Mouse (Mus musculus) midbrain, postnatal 0 days (tissue): ENCODE results near the gene Ttc9c. TPM values are rescaled to one million over a fixed set of nuclear protein-coding genes. Genes with fewer than 3 reads are reported as not detected.

Experiments
- ATAC-seq: fragments of 200-750 bp; cut with Nextera tagmentation; 2 replicates; pipeline ENCODE4 v1.8.0; 2017; ENCODE audit warnings: moderate number of reproducible peaks, mild to moderate bottlenecking, moderate TSS enrichment, moderate library complexity; ENCODE audit not compliant: low FRiP score
- DNase-seq: peaks from one replicate; pipeline ENCODE4 v3.0.0-alpha.2; 2015; ENCODE audit warnings: low spot score
- H3K27ac ChIP-seq: fragments of 300-500 bp; sonication (generic); 2 replicates; pipeline ENCODE4 v1.5.1; 2014; ENCODE audit warnings: low read depth, mild to moderate bottlenecking, low read length, mixed read lengths
- H3K27me3 ChIP-seq: fragments of 300-500 bp; sonication (generic); 2 replicates; pipeline ENCODE4 v1.6.1; 2014; ENCODE audit warnings: low read length, control low read depth, mixed read lengths; ENCODE audit not compliant: insufficient read depth
- H3K36me3 ChIP-seq: fragments of 300-500 bp; sonication (generic); 2 replicates; pipeline ENCODE4 v1.6.1; 2014; ENCODE audit warnings: low read length, control low read depth, mixed read lengths; ENCODE audit not compliant: insufficient read depth
- H3K4me1 ChIP-seq: fragments of 300-500 bp; sonication (generic); 2 replicates; pipeline ENCODE4 v1.6.1; 2014; ENCODE audit warnings: mild to moderate bottlenecking, control low read depth, antibody characterized with exemption, low read length, mixed read lengths; ENCODE audit not compliant: insufficient read depth
- H3K4me2 ChIP-seq: fragments of 300-500 bp; sonication (generic); 2 replicates; pipeline ENCODE4 v1.6.1; 2014; ENCODE audit warnings: low read depth, mild to moderate bottlenecking, low read length, mixed read lengths; ENCODE audit not compliant: poor library complexity, severe bottlenecking
- H3K4me3 ChIP-seq: fragments of 300-500 bp; sonication (generic); 2 replicates; pipeline ENCODE4 v1.5.1; 2014; ENCODE audit warnings: low read depth, mild to moderate bottlenecking, low read length, moderate library complexity
- H3K9ac ChIP-seq: fragments of 300-500 bp; sonication (generic); replicated peaks from 2 replicates; pipeline ENCODE4 v1.6.1; 2014; ENCODE audit warnings: mild to moderate bottlenecking, low read length, moderate library complexity, mixed read lengths; ENCODE audit not compliant: poor library complexity, severe bottlenecking
- H3K9me3 ChIP-seq: fragments of 300-500 bp; sonication (generic); 2 replicates; pipeline ENCODE4 v1.6.1; 2016; ENCODE audit warnings: low read length, control low read depth
- CTCF ChIP-seq: IDR thresholded peaks from 2 replicates; pipeline ENCODE4 v1.5.1; 2016; ENCODE audit warnings: antibody characterized with exemption, mild to moderate bottlenecking
- WGBS: fragments of 180-500 bp; shearing (Covaris S2); extraction: QIAGEN DNeasy Blood & Tissue Kit; methylation state at CpG from one replicate; pipeline ENCODE4 v1.1.7; 2014; 5-methylcytosine and 5-hydroxymethylcytosine counted together
- polyA plus RNA-seq: library from polyadenylated mRNA; unstranded; fragments of >200 nt; fragmentation: Nextera tagmentation; extraction: Ambion mirVana; gene quantifications from 2 replicates; pipeline ENCODE4 v1.2.1, GENCODE M21; 2015
- total RNA-seq: library from RNA; depleted of rRNA; stranded (reverse); fragments of >200 nt; gene quantifications from 2 replicates; pipeline ENCODE4 v1.2.3, GENCODE M21; 2014

The Ttc9c gene
- total and polyA plus RNA-seq, 2 experiments from 2014 or later: 45.3 to 63.0 TPM

- Histone ChIP-seq H3K27me3 (no peaks in the 10 kb centered on the region), H3K4me3 (peak overlapping the region; percentile 97), H3K27ac (peak overlapping the region; percentile 98), H3K4me2 (peak overlapping the region; percentile 89), H3K9me3 (no peaks in the 10 kb centered on the region), H3K9ac (peak overlapping the region; percentile 98), H3K36me3 (peaks cover 20% of the 10 kb centered on the region), H3K4me1 (peaks cover 19% of the 10 kb centered on the region)
- DNase-seq (no peak), ATAC-seq (no peak; the same call in 1 of the 2 replicates)
- under 1% methylated on average over 41 of the region's 48 CpGs for WGBS
- no peak for TF ChIP-seq CTCF
Measured at GRCm38 (mm10) chr19:8820424-8820956, 1.4 kb upstream of the Ttc9c start.

- peaks cover 21% of the 10 kb centered on the region for H3K4me1 ChIP-seq
- WGBS: under 1% methylated on average over 79 of the region's 83 CpGs
- DNase-seq (peak; percentile 100), ATAC-seq (peak; percentile 96)
- no peaks in the 10 kb centered on the region for H3K9me3 ChIP-seq
- peak within 1 kb of the TSS; percentile 98 for H3K9ac ChIP-seq
- peak within 1 kb of the TSS; percentile 98 for H3K27ac ChIP-seq
- H3K4me2 ChIP-seq: peak within 1 kb of the TSS; percentile 89
- TF ChIP-seq CTCF: 0 out of 2 replicates have a peak, but pooled peaks have one; percentile 6
- H3K4me3 ChIP-seq: peak within 1 kb of the TSS; percentile 97
- H3K27me3 ChIP-seq: no peaks in the 10 kb centered on the region
- peaks cover 15% of the 10 kb centered on the region for H3K36me3 ChIP-seq
Measured at GRCm38 (mm10) chr19:8819596-8820423, 677 bp upstream of the Ttc9c start, which contains the start of gene Hnrnpul2. Hnrnpul2 (plus strand) TSS chr19:8820010.

GRCm38 (mm10) chr19:8818301-8818798, 783 bp downstream of the Ttc9c start:
- H3K9me3 ChIP-seq: no peaks in the 10 kb centered on the region
- DNase-seq (no peak), ATAC-seq (no peak)
- no peak for TF ChIP-seq CTCF
- H3K4me2 ChIP-seq: peak overlapping the region; percentile 84
- H3K27ac ChIP-seq: peak overlapping the region; percentile 77
- H3K4me1 ChIP-seq: peaks cover 21% of the 10 kb centered on the region
- peaks cover 7% of the 10 kb centered on the region for H3K36me3 ChIP-seq
- no peaks in the 10 kb centered on the region for H3K27me3 ChIP-seq
- H3K4me3 ChIP-seq: peak overlapping the region; percentile 97
- WGBS: 24% methylated on average over 14 of the region's 14 CpGs
- H3K9ac ChIP-seq: peak overlapping the region; percentile 58

GRCm38 (mm10) chr19:8817001-8817400, 2.1 kb downstream of the Ttc9c start:
- no peaks in the 10 kb centered on the region for H3K9me3 ChIP-seq
- no peak overlapping the region for H3K27ac ChIP-seq
- H3K4me2 ChIP-seq: peak overlapping the region; percentile 5; the same call in 1 of the 2 replicates
- peaks cover 6% of the 10 kb centered on the region for H3K36me3 ChIP-seq
- TF ChIP-seq CTCF: no peak
- H3K27me3 ChIP-seq: no peaks in the 10 kb centered on the region
- 0 out of 2 replicates have a peak overlapping the region, but pooled peaks have one; percentile 24 for H3K9ac ChIP-seq
- WGBS: 34% methylated on average over 3 of the region's 3 CpGs
- DNase-seq (no peak), ATAC-seq (no peak)
- peak overlapping the region; percentile 12; the same call in 1 of the 2 replicates for H3K4me3 ChIP-seq
- H3K4me1 ChIP-seq: peaks cover 14% of the 10 kb centered on the region

- Histone ChIP-seq H3K9ac (0 out of 2 replicates have a peak overlapping the region, but pooled peaks have one; percentile 13), H3K36me3 (peaks cover 11% of the 10 kb centered on the region), H3K4me3 (no peak overlapping the region), H3K27me3 (no peaks in the 10 kb centered on the region), H3K9me3 (no peaks in the 10 kb centered on the region), H3K4me2 (no peak overlapping the region; the same call in 1 of the 2 replicates), H3K4me1 (peaks cover 10% of the 10 kb centered on the region), H3K27ac (no peak overlapping the region)
- WGBS: 68% methylated on average over 11 of the region's 11 CpGs
- TF ChIP-seq CTCF: peak; percentile 61
- no peak for ATAC-seq
- peak; percentile 50 for DNase-seq
Measured at GRCm38 (mm10) chr19:8815812-8816211, 3.3 kb downstream of the Ttc9c start.

- Histone ChIP-seq H3K4me2 (no peak overlapping the region), H3K9ac (no peak overlapping the region), H3K27ac (no peak overlapping the region), H3K9me3 (no peaks in the 10 kb centered on the region), H3K4me3 (no peak overlapping the region), H3K4me1 (peaks cover 5% of the 10 kb centered on the region; the same call in 1 of the 2 replicates), H3K36me3 (peaks cover 28% of the 10 kb centered on the region), H3K27me3 (no peaks in the 10 kb centered on the region)
- ATAC-seq: no peak
- 92% methylated on average over 5 of the region's 5 CpGs for WGBS
- no peak for DNase-seq
- no peak for TF ChIP-seq CTCF
Measured at GRCm38 (mm10) chr19:8806810-8807209, 12.3 kb downstream of the Ttc9c start.
